Mouse (Mus musculus): ENCODE data around the gene Per2. TPM values are rescaled to one million over a fixed set of nuclear protein-coding genes. Genes with fewer than 3 reads are reported as not detected.

Gene Per2
- polyA plus RNA-seq, 1 experiment = 5.6 TPM

DNA sequence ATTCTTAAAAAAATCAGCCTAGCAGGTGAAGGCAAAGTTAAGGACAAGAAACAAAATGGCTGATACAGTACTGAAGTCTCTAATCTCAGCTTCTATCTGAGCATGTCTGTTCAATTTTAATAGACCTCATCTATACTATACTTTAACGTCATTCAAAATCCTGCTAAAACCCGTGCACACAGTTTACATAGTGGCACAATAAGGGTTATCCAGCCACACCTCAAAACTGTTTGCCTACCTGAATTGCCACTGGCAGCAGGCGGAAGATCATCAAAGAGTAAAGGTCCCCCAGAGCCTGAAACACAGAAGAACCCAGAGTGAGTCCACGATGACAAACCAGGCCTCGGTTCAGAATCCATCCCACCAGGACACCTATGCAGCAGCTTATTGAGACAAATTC, 68.8 kb downstream of the Per2 start:
- Histone ChIP-seq H3K36me3 (ENCODE audit: control insufficient read depth, insufficient read depth, low read length) (peaks cover 14% of the 10 kb centered on the region), H3K27me3 (replicated peaks; ENCODE audit: control insufficient read depth, insufficient read depth, low read length) (no peaks in the 10 kb centered on the region), H3K4me1 (ENCODE audit: control insufficient read depth, insufficient read depth, low read length) (no peaks in the 10 kb centered on the region), H3K4me3 (ENCODE audit: insufficient read depth, low read depth, low read length) (no peak overlapping the region), H3K27ac (ENCODE audit: insufficient read depth, low read depth, low read length) (no peak overlapping the region)
- no peak for DNase-seq
- 97% methylated on average over 5 of the region's 5 CpGs for WGBS
- TF ChIP-seq POLR2A (IDR thresholded peaks at IDR 0.05; ENCODE audit: low read depth, low read length) (no peak), CTCF (conservative IDR thresholded peaks at IDR 0.05; ENCODE audit: insufficient read depth, insufficient read length, low read depth, low read length) (no peak)

DNA sequence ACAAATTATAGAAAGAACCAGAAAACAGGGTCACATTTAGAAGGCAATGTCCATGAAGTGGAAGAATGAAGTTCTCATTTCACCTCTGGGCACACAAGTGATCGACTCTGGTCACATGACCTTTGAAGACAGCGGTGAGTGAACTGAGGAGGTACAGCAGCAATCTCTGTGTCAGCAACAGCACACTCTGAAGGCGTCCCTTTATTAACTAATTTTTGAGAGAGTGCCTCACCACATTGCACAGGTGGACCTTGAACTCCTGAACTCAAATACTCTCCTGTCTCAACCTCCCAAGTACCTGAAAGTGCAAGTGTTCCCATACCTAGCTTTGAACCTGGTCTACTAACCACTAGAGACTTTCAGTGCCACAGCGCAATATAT, 78.0 kb downstream of the Per2 start:
- H3K27me3 ChIP-seq (replicated peaks; ENCODE audit: control insufficient read depth, insufficient read depth, low read length) = no peaks in the 10 kb centered on the region
- DNase-seq = peak; percentile 63
- WGBS = 73% methylated on average over 4 of the region's 4 CpGs
- no peaks in the 10 kb centered on the region; the same call in 1 of the 2 replicates for H3K4me1 ChIP-seq (ENCODE audit: control insufficient read depth, insufficient read depth, low read length)
- H3K27ac ChIP-seq (ENCODE audit: insufficient read depth, low read depth, low read length) = peak overlapping the region; percentile 42; the same call in 1 of the 2 replicates
- H3K4me3 ChIP-seq (ENCODE audit: insufficient read depth, low read depth, low read length) = no peak overlapping the region
- H3K36me3 ChIP-seq (ENCODE audit: control insufficient read depth, insufficient read depth, low read length) = peaks cover 8% of the 10 kb centered on the region
- TF ChIP-seq CTCF (conservative IDR thresholded peaks at IDR 0.05; ENCODE audit: insufficient read depth, insufficient read length, low read depth, low read length) (no peak), POLR2A (IDR thresholded peaks at IDR 0.05; ENCODE audit: low read depth, low read length) (no peak)

DNA sequence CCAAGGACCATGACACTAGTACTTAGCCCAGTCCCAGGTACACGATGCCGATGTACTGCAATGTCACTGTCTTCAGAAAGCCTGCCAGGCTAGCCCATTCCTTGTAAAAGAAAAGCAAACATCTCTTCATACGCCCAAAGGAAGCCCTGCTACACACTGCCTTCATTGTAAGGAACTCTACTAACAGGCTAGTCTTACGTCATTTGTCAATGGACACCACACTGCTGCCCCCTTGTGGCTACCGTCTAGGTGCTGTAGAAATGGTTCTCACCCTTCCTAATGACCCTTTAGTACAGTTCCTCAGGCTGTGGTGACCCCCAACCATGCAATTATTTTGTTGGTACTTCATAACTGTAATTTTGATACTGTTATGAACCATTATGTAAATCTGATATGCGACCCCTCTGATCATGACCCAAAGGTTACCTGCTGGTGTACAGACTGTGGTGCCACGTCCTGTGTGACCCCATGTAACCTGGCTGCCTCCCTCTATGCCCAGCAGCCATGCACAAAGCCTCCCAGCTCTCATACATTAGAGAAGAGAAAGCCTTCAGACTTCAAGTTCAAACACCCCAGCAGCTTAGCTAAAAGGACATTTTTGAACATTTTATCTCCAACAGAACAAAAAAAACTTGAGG, 78.6 kb downstream of the Per2 start:
- Histone ChIP-seq H3K4me1 (ENCODE audit: control insufficient read depth, insufficient read depth, low read length) (no peaks in the 10 kb centered on the region; the same call in 1 of the 2 replicates), H3K27ac (ENCODE audit: insufficient read depth, low read depth, low read length) (no peak overlapping the region), H3K36me3 (ENCODE audit: control insufficient read depth, insufficient read depth, low read length) (peaks cover 7% of the 10 kb centered on the region), H3K4me3 (ENCODE audit: insufficient read depth, low read depth, low read length) (no peak overlapping the region), H3K27me3 (replicated peaks; ENCODE audit: control insufficient read depth, insufficient read depth, low read length) (no peaks in the 10 kb centered on the region)
- TF ChIP-seq POLR2A (IDR thresholded peaks at IDR 0.05; ENCODE audit: low read depth, low read length) = no peak
- TF ChIP-seq CTCF (conservative IDR thresholded peaks at IDR 0.05; ENCODE audit: insufficient read depth, insufficient read length, low read depth, low read length) = peak; percentile 80
- 55% methylated on average over 7 of the region's 7 CpGs for WGBS
- DNase-seq = peak; percentile 77

DNA sequence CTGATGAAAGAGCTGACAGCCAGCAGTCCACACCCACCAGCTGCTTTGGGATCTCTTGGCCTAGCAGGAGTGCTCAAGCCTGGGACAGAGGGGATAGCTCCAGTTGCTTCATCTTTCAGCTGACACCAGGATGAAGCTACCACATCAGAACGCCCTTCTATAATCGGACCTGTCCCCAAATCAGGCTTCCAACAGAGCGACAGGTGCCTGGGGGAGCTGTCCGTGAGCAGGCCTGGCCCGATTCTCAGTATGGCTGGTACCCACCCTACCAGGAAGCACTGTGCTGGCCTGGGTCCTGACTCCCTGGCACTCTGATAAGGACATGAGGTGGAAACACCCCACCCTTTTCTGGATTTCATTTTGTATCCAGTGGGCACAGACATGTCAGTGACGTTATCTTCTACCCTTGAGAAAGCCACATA, 85.7 kb downstream of the Per2 start:
- no peak overlapping the region for H3K27ac ChIP-seq (ENCODE audit: insufficient read depth, low read depth, low read length)
- no peak overlapping the region for H3K4me3 ChIP-seq (ENCODE audit: insufficient read depth, low read depth, low read length)
- no peaks in the 10 kb centered on the region for H3K27me3 ChIP-seq (replicated peaks; ENCODE audit: control insufficient read depth, insufficient read depth, low read length)
- no peak for TF ChIP-seq CTCF (conservative IDR thresholded peaks at IDR 0.05; ENCODE audit: insufficient read depth, insufficient read length, low read depth, low read length)
- TF ChIP-seq POLR2A (IDR thresholded peaks at IDR 0.05; ENCODE audit: low read depth, low read length) = no peak
- peaks cover 3% of the 10 kb centered on the region; the same call in 1 of the 2 replicates for H3K36me3 ChIP-seq (ENCODE audit: control insufficient read depth, insufficient read depth, low read length)
- DNase-seq = no peak
- 89% methylated on average over 6 of the region's 6 CpGs for WGBS
- no peaks in the 10 kb centered on the region for H3K4me1 ChIP-seq (ENCODE audit: control insufficient read depth, insufficient read depth, low read length)

DNA sequence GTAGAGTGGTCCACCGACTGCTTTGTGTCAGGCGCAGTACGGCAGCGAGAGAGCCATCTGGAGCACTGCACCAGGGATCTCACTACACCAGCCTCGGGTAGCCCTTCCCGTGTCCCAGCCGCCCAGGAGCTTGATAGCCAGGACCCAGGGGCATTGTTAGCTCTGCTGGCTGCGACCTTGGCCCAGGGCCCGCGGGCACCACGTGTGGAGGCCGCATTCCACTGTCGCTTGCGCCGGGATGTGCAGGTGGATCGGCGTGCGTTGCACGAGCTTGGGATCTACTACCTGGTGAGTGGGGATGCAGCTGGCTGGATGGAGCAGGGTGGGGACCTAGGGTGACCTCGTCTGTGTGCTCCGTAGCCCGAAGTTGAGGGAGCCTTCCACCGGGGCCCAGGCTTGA, 89.1 kb downstream of the Per2 start:
- H3K27ac ChIP-seq (ENCODE audit: insufficient read depth, low read depth, low read length) = no peak overlapping the region
- no peak overlapping the region for H3K4me3 ChIP-seq (ENCODE audit: insufficient read depth, low read depth, low read length)
- TF ChIP-seq CTCF (conservative IDR thresholded peaks at IDR 0.05; ENCODE audit: insufficient read depth, insufficient read length, low read depth, low read length) (no peak), POLR2A (IDR thresholded peaks at IDR 0.05; ENCODE audit: low read depth, low read length) (no peak)
- no peaks in the 10 kb centered on the region for H3K4me1 ChIP-seq (ENCODE audit: control insufficient read depth, insufficient read depth, low read length)
- H3K36me3 ChIP-seq (ENCODE audit: control insufficient read depth, insufficient read depth, low read length) = no peaks in the 10 kb centered on the region
- H3K27me3 ChIP-seq (replicated peaks; ENCODE audit: control insufficient read depth, insufficient read depth, low read length) = no peaks in the 10 kb centered on the region
- WGBS = 81% methylated on average over 23 of the region's 23 CpGs
- no peak for DNase-seq

DNA sequence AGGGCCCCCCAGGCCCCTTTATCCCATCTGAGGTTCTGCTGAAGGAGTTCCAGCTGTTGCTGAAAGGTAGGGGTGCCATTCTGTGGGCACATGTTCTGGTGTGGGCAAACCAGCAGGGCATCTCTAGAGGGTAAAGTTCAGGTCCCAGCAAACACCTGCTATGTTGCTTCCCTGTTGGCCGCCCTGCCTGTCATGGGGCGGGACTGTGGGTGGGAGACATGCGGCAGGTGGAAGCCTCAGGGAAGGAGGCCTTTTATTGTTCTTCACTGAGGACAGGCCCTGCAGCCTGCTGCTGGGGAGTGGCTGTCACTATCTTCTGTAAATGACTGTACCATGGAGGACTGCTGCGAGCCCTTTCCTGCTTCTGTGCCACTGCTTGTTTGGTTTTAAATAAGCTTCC, 89.7 kb downstream of the Per2 start:
- DNase-seq = peak; percentile 20
- H3K36me3 ChIP-seq (ENCODE audit: control insufficient read depth, insufficient read depth, low read length) = no peaks in the 10 kb centered on the region
- no peak for TF ChIP-seq POLR2A (IDR thresholded peaks at IDR 0.05; ENCODE audit: low read depth, low read length)
- TF ChIP-seq CTCF (conservative IDR thresholded peaks at IDR 0.05; ENCODE audit: insufficient read depth, insufficient read length, low read depth, low read length) = no peak
- no peak overlapping the region for H3K27ac ChIP-seq (ENCODE audit: insufficient read depth, low read depth, low read length)
- no peaks in the 10 kb centered on the region for H3K4me1 ChIP-seq (ENCODE audit: control insufficient read depth, insufficient read depth, low read length)
- WGBS = 51% methylated on average over 4 of the region's 4 CpGs
- no peak overlapping the region for H3K4me3 ChIP-seq (ENCODE audit: insufficient read depth, low read depth, low read length)
- H3K27me3 ChIP-seq (replicated peaks; ENCODE audit: control insufficient read depth, insufficient read depth, low read length) = no peaks in the 10 kb centered on the region

DNA sequence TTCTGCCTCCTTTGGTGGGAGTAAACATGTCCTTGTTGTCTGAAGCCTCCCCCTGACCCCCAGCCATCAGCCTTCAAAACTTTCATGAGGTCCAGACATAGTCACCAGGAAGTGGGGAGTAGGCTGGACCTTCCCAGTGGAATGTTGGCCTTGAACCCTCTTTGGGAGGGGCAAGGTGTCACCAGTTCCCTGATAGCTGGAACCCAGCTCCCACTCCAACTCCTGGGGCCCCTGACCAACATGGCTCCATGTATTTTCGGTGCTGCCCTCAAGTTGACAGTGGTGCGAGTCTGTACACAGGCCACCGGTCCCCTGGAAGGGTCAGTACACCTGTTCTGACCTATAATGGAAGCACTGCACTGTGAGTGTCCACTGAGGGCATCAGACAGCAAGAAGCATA, 91.8 kb downstream of the Per2 start:
- Histone ChIP-seq H3K27ac (ENCODE audit: insufficient read depth, low read depth, low read length) (no peak overlapping the region), H3K4me3 (ENCODE audit: insufficient read depth, low read depth, low read length) (no peak overlapping the region), H3K27me3 (replicated peaks; ENCODE audit: control insufficient read depth, insufficient read depth, low read length) (no peaks in the 10 kb centered on the region), H3K4me1 (ENCODE audit: control insufficient read depth, insufficient read depth, low read length) (no peaks in the 10 kb centered on the region), H3K36me3 (ENCODE audit: control insufficient read depth, insufficient read depth, low read length) (no peaks in the 10 kb centered on the region)
- no peak for TF ChIP-seq POLR2A (IDR thresholded peaks at IDR 0.05; ENCODE audit: low read depth, low read length)
- TF ChIP-seq CTCF (conservative IDR thresholded peaks at IDR 0.05; ENCODE audit: insufficient read depth, insufficient read length, low read depth, low read length) = no peak
- no peak for DNase-seq
- 96% methylated on average over 3 of the region's 3 CpGs for WGBS
